Mouse (Mus musculus) erythroblast, embryonic 14.5 days (primary cell): ENCODE measurements at regions not wholly inside any gene's neighbourhood (a gene's known extent, or its start where the extent isn't known, plus 50 kb on each side); places are given as distances from the start of the nearest gene placed in this dataset.

Experiments used
- H3K27me3 ChIP-seq: 2 replicates; pipeline ENCODE4 v1.6.1; 2012; ENCODE audit warnings: inconsistent platforms; ENCODE audit not compliant: control insufficient read depth
- H3K36me3 ChIP-seq: 2 replicates; pipeline ENCODE4 v1.6.1; 2012; ENCODE audit warnings: mild to moderate bottlenecking, inconsistent platforms; ENCODE audit not compliant: control insufficient read depth
- H3K4me1 ChIP-seq: 2 replicates; pipeline ENCODE4 v1.6.1; 2012; ENCODE audit warnings: inconsistent platforms; ENCODE audit not compliant: control insufficient read depth
- H3K4me3 ChIP-seq: replicated peaks from 2 replicates; pipeline ENCODE3; 2012; ENCODE audit warnings: moderate library complexity, mild to moderate bottlenecking, inconsistent platforms
- H3K9me3 ChIP-seq: 2 replicates; pipeline ENCODE4 v1.6.1; 2012; ENCODE audit warnings: low read length, inconsistent platforms, mixed read lengths; ENCODE audit not compliant: control insufficient read depth
- GATA1 ChIP-seq: IDR thresholded peaks from 2 replicates; pipeline ENCODE4 v1.6.1; 2012; ENCODE audit warnings: low read length, inconsistent platforms, mixed read lengths
- TAL1 ChIP-seq: IDR thresholded peaks from 3 replicates; pipeline ENCODE4 v1.6.1; 2012; ENCODE audit warnings: low read length, inconsistent platforms, mixed read lengths

DNA sequence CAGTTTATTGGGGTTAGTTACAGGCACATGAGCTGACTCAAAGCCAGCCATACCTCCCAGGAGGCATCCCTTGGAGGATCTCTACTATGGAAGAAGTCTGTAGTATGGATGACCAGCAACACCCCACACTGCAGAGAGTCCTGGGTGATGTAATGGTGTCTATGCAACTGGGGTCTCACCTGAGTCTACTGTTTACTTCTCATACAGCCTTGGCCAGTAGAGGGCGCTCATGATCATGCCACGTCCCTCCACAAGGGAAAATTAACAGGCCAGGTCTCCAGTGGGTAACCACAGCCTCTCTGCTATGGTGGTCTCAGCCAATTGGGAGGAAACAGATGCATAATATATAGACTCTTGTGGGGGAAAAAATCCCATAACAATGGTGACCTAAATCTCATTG is 111.7 kb downstream of the Cdh26 start:
- no peaks in the 10 kb centered on the region for H3K9me3 ChIP-seq
- no peak overlapping the region for H3K4me3 ChIP-seq
- TF ChIP-seq GATA1 (no peak), TAL1 (no peak)
- no peaks in the 10 kb centered on the region for H3K36me3 ChIP-seq
- no peaks in the 10 kb centered on the region for H3K27me3 ChIP-seq
- H3K4me1 ChIP-seq: no peaks in the 10 kb centered on the region

DNA sequence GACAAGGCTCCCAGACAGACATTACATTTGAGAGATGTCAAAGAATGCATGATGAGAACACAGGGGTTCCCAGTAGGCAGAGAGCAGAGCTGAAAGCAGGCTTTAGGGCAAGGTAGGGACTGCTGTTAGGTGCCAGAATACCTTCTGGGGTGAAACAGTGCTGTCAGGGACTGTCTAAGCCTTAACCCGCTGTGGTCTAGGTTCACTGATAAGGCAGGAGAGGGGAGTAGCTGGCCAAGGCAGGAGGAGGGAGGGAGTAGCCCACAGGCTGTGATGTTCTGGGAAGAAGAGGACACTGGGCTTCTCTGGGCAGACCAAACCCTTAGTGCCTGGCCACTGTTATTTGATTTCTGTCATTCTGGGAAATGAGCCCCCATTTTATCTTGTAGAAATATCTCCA is 114.1 kb downstream of the Cdh26 start:
- no peak overlapping the region for H3K4me3 ChIP-seq
- H3K9me3 ChIP-seq: no peaks in the 10 kb centered on the region
- H3K36me3 ChIP-seq: no peaks in the 10 kb centered on the region
- no peaks in the 10 kb centered on the region for H3K27me3 ChIP-seq
- no peak for TF ChIP-seq GATA1
- no peak for TF ChIP-seq TAL1
- no peaks in the 10 kb centered on the region for H3K4me1 ChIP-seq

DNA sequence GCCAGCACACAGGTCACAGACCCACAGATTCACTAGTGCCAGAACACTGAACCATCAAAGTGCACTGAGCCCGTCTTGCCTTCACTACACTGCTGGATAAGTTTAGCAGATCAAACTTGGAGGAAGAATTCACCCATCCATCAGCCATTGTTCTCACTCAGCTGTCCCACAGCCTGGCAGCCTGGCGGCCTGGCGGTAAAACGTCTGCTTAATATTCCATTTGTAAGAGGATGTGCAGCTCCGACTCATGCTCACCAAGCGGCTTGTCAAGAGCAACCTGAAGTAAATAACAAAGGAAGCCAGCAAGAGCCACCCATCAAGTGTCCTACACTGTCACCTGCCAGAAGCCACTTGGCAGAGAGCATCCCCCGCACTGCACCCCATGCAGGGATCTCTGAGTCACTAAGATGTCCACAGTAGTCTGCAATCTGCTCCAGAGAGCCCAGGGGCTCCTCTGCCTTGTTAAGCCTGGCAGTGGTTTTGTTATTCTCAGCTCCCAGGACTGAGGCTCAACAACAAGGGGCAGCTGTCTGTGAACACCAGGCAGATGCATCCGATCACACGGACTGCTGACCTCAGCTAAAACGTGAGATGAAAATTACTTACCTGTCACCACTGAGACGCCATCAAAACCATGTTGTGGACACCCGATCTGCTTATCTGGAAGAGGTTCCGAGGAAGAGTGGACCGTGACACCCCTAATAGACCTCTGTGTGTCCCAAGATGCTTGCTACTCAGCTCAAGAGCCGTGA is 115.4 kb downstream of the Cdh26 start:
- Histone ChIP-seq H3K9me3 (no peaks in the 10 kb centered on the region), H3K4me1 (no peaks in the 10 kb centered on the region), H3K36me3 (no peaks in the 10 kb centered on the region)

DNA sequence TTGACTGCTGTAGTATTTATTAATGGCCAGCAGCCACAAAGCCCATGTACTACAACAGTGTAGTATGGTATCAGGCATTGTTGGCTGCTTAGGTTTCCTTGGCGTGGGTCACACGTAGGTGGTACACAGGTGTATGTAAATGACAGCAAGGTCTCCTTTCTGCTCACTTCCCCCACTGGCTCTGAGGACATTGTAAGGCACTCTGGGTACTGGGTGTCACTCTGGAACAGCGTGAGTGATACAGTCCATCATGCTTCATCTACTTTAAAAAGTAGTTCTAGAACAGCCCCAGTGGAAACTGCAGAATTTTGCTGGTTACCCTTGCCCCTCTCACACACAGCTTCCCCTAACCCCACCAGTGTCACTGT is 116.0 kb downstream of the Cdh26 start:
- TF ChIP-seq TAL1: no peak
- TF ChIP-seq GATA1: no peak
- no peaks in the 10 kb centered on the region for H3K36me3 ChIP-seq
- H3K4me1 ChIP-seq: no peaks in the 10 kb centered on the region
- H3K4me3 ChIP-seq: no peak overlapping the region
- H3K9me3 ChIP-seq: no peaks in the 10 kb centered on the region
- H3K27me3 ChIP-seq: no peaks in the 10 kb centered on the region

More for the DNA sequence above, 115.4 kb downstream of the Cdh26 start:
- Histone ChIP-seq H3K27me3 (no peaks in the 10 kb centered on the region), H3K4me3 (no peak overlapping the region)
- TF ChIP-seq GATA1 (no peak), TAL1 (no peak)

DNA sequence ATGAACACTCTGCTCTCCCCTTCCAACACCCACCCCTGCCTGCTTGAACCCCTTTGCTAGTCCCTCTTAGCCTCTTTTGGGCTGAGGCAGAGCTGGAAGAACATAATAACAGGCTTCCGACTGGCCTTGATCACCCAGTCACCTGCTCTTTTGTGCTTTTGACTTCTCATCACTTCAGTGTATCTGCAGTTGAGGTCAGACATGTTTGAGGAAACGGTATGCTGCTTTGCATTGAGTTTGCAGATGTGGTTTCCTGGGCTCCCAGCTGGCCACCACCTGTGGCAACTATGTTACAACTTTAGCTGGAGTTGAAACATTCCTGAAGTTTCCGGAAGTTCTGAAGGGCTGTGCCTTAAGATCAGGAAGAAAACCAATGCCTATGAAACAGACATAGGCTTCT is 116.6 kb downstream of the Cdh26 start:
- Histone ChIP-seq H3K27me3 (no peaks in the 10 kb centered on the region), H3K4me1 (no peaks in the 10 kb centered on the region), H3K36me3 (no peaks in the 10 kb centered on the region), H3K9me3 (no peaks in the 10 kb centered on the region), H3K4me3 (no peak overlapping the region)
- TF ChIP-seq TAL1 (no peak), GATA1 (no peak)

DNA sequence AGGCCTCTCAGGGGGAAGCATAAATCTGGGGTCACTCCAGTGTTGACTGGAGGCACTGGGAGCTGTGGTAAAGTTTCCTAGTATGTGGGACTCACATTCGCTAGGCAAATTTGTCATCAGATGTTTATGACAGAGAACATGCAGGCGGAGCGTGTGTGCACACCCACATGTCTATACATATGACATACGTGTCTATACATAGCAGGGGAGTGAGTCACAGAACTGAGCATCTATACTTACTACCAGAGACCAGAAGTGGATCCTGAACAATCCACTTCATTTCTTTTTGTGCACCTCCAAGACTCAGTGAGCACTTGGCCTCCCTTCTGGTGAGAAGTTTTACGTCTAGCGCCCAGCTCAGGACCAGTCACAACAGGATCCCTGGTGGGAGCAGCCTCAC is 118.6 kb downstream of the Cdh26 start:
- Histone ChIP-seq H3K27me3 (no peaks in the 10 kb centered on the region), H3K4me3 (no peak overlapping the region), H3K4me1 (no peaks in the 10 kb centered on the region), H3K36me3 (no peaks in the 10 kb centered on the region), H3K9me3 (no peaks in the 10 kb centered on the region)
- no peak for TF ChIP-seq TAL1
- no peak for TF ChIP-seq GATA1

DNA sequence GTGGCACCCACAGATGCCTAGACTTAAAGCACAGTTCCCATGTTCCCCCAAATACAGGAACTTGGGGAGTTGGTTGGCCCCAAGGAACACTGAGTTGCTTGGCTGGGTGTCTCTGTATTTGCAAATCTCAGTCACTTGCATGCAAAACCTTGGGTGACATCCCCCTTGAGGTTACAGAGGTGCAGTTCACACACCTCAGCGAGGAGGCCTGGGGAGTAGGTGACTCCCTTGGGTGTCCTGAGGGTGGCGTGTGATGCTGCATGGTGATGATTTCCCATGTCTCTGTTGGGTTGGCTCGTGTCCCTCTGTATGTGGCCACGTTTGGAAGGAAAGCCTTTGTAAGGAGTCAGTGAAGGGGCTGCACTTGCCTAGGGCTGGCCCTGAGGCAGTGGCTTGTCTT is 123.4 kb downstream of the Cdh26 start:
- H3K36me3 ChIP-seq: no peaks in the 10 kb centered on the region
- no peak overlapping the region for H3K4me3 ChIP-seq
- no peaks in the 10 kb centered on the region for H3K9me3 ChIP-seq
- H3K4me1 ChIP-seq: no peaks in the 10 kb centered on the region
- no peaks in the 10 kb centered on the region for H3K27me3 ChIP-seq
- no peak for TF ChIP-seq TAL1
- TF ChIP-seq GATA1: no peak

DNA sequence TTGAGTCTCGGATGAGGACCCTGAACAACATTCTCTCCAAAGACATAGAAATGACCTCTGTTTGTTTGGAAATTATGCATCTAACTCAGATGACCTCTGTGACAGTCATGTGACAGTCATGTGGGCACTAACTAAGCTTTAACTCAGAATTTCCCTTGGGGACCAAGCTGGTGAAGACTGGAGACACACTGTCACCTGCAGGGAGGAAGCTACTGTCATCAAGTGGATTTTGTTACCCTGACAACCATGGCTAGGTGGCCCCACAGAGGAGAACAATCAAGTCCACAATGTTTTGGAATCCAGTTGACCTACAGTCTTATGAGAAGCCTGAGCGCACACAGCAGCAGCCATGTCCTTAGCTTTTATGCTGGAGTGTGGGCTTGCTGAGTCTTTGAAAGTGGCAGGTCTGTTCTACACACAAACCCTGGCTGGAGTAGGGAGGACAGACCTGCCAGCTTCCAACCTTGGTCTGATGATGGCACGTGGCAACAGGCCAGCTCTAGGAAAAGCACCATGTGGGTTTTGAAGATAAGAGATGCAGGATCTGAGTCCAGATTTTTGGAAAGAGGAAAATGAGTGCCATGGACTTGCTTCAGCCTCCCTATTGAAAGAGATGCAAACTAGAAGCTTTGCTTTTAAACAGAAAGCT is 125.5 kb downstream of the Cdh26 start:
- Histone ChIP-seq H3K36me3 (no peaks in the 10 kb centered on the region), H3K4me1 (no peaks in the 10 kb centered on the region), H3K9me3 (no peaks in the 10 kb centered on the region), H3K4me3 (no peak overlapping the region), H3K27me3 (no peaks in the 10 kb centered on the region)
- TF ChIP-seq TAL1 (no peak), GATA1 (no peak)

DNA sequence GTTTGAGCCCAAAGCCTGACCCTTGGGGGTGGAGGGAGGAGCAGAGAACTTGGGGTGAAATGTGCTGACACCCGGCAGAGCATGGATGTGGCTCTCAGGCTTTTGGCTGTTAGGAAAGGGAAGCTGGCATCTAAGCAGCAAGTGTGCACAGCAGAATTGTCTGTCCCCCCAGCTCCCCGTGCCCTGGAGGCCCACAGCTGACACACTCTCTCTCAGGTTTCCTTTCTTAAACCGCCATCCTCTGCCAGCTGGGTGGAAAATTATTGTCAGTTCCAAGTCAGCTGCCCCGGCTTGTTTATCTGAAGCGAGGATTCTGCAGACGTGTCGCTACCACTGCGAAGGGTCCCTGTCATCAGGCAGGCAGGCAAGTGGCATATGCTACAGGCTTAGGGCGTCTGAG is 127.6 kb downstream of the Cdh26 start:
- Histone ChIP-seq H3K36me3 (no peaks in the 10 kb centered on the region), H3K27me3 (no peaks in the 10 kb centered on the region), H3K9me3 (no peaks in the 10 kb centered on the region), H3K4me1 (no peaks in the 10 kb centered on the region), H3K4me3 (no peak overlapping the region)
- no peak for TF ChIP-seq GATA1
- no peak for TF ChIP-seq TAL1
